Mouse (Mus musculus): ENCODE measurements at regions not wholly inside any gene's neighbourhood (a gene's known extent, or its start where the extent isn't known, plus 50 kb on each side); places are given as distances from the start of the nearest gene placed in this dataset.

- no peak overlapping the region for H3K9ac ChIP-seq (ENCODE audit: low read length)
- H3K4me3 ChIP-seq (ENCODE audit: low read depth, low read length): no peak overlapping the region
- H3K27ac ChIP-seq (ENCODE audit: low read depth, low read length): no peak overlapping the region
- H3K4me1 ChIP-seq (replicated peaks; ENCODE audit: control insufficient read depth, insufficient read depth, low read length): no peaks in the 10 kb centered on the region
- ATAC-seq (replicated peaks; ENCODE audit: low FRiP score) (no peak), DNase-seq (ENCODE audit: low spot score) (no peak)
- no peaks in the 10 kb centered on the region for H3K36me3 ChIP-seq (ENCODE audit: control insufficient read depth, insufficient read depth, low read length)
- no peak overlapping the region for H3K4me2 ChIP-seq (ENCODE audit: low read depth, low read length, severe bottlenecking)
- H3K27me3 ChIP-seq (ENCODE audit: control insufficient read depth, insufficient read depth, low read length): no peaks in the 10 kb centered on the region
- no peaks in the 10 kb centered on the region for H3K9me3 ChIP-seq (ENCODE audit: control insufficient read depth, low read length)
- 94% methylated on average over 11 of the region's 11 CpGs for WGBS
Measured at GRCm38 (mm10) chr9:84966558-84967154, 345.9 kb upstream of the Gm11114 start.

GRCm38 (mm10) chr9:84969975-84970608 is 342.5 kb upstream of the Gm11114 start:
- 80% methylated on average over 3 of the region's 3 CpGs for WGBS
- no peak for ATAC-seq (replicated peaks; ENCODE audit: low FRiP score)

GRCm38 (mm10) chr9:84977470-84977869 is 335.1 kb upstream of the Gm11114 start:
- DNase-seq (ENCODE audit: low spot score) (no peak), ATAC-seq (replicated peaks; ENCODE audit: low FRiP score) (no peak)
- 84% methylated on average over 5 of the region's 5 CpGs for WGBS

More at GRCm38 (mm10) chr9:84969975-84970608, 342.5 kb upstream of the Gm11114 start:
- H3K4me2 ChIP-seq (ENCODE audit: low read depth, low read length, severe bottlenecking): no peak overlapping the region
- H3K4me3 ChIP-seq (ENCODE audit: low read depth, low read length): no peak overlapping the region
- no peak overlapping the region for H3K27ac ChIP-seq (ENCODE audit: low read depth, low read length)
- no peaks in the 10 kb centered on the region for H3K27me3 ChIP-seq (ENCODE audit: control insufficient read depth, insufficient read depth, low read length)
- H3K9ac ChIP-seq (ENCODE audit: low read length): no peak overlapping the region
- no peaks in the 10 kb centered on the region for H3K4me1 ChIP-seq (replicated peaks; ENCODE audit: control insufficient read depth, insufficient read depth, low read length)
- DNase-seq (ENCODE audit: low spot score): no peak
- H3K36me3 ChIP-seq (ENCODE audit: control insufficient read depth, insufficient read depth, low read length): no peaks in the 10 kb centered on the region
- H3K9me3 ChIP-seq (ENCODE audit: control insufficient read depth, low read length): no peaks in the 10 kb centered on the region

DNA sequence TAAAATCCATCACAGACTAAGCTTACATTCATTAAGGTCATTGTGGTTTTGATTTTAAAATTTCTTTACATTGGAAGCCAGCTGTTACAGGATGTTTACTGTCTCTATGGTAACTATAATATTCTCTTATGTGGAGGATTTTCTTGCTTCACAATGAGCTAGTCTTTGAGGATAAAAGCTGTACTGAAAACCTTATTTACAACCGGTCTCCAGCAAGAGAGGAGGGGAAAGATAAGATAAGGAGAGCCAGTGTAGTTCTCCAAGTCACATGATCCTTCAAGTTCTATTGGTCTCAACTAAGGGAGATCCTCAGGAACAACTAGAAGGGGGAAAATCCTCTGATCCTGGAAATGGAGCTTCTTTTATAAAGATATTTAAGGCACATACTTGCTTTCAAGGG is 309.2 kb upstream of the Gm11114 start:
- 50% methylated on average over 1 of the region's 1 CpGs for WGBS

More at GRCm38 (mm10) chr9:84977470-84977869, 335.1 kb upstream of the Gm11114 start:
- no peak overlapping the region for H3K9ac ChIP-seq (ENCODE audit: low read length)
- no peaks in the 10 kb centered on the region for H3K27me3 ChIP-seq (ENCODE audit: control insufficient read depth, insufficient read depth, low read length)
- no peaks in the 10 kb centered on the region for H3K9me3 ChIP-seq (ENCODE audit: control insufficient read depth, low read length)
- no peak overlapping the region for H3K4me2 ChIP-seq (ENCODE audit: low read depth, low read length, severe bottlenecking)
- H3K36me3 ChIP-seq (ENCODE audit: control insufficient read depth, insufficient read depth, low read length): no peaks in the 10 kb centered on the region
- no peak overlapping the region for H3K4me3 ChIP-seq (ENCODE audit: low read depth, low read length)
- no peak overlapping the region for H3K27ac ChIP-seq (ENCODE audit: low read depth, low read length)
- H3K4me1 ChIP-seq (replicated peaks; ENCODE audit: control insufficient read depth, insufficient read depth, low read length): no peaks in the 10 kb centered on the region

DNA sequence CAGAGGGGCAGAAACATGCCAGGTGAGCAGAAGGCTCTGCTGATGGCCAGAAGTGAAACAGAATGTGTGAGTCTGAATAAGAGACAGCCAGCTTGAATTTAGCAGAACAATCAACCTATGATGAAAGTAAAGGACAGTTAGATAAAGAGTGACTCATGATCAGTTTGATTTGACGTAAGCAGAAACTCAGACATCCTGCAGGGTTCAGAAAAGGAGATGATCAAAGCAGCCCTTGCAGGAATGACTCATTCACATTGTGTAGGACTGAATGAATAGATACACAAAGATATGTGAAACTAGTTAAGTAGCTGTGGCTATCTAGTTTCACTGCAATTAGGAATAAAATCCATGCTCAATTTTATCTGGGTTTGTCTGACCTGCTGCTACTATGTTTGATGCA is 301.2 kb upstream of the Gm11114 start:
- no peak overlapping the region for H3K4me3 ChIP-seq (ENCODE audit: low read depth, low read length)
- H3K27ac ChIP-seq (ENCODE audit: low read depth, low read length): no peak overlapping the region
- no peak overlapping the region for H3K4me2 ChIP-seq (ENCODE audit: low read depth, low read length, severe bottlenecking)
- no peak for DNase-seq (ENCODE audit: low spot score)
- no peak for ATAC-seq (replicated peaks; ENCODE audit: low FRiP score)
- no peaks in the 10 kb centered on the region for H3K4me1 ChIP-seq (replicated peaks; ENCODE audit: control insufficient read depth, insufficient read depth, low read length)
- H3K27me3 ChIP-seq (ENCODE audit: control insufficient read depth, insufficient read depth, low read length): no peaks in the 10 kb centered on the region
- no peaks in the 10 kb centered on the region for H3K36me3 ChIP-seq (ENCODE audit: control insufficient read depth, insufficient read depth, low read length)
- no peak overlapping the region for H3K9ac ChIP-seq (ENCODE audit: low read length)
- 59% methylated on average over 1 of the region's 1 CpGs for WGBS
- H3K9me3 ChIP-seq (ENCODE audit: control insufficient read depth, low read length): no peaks in the 10 kb centered on the region

More for the DNA sequence above, 309.2 kb upstream of the Gm11114 start:
- no peaks in the 10 kb centered on the region for H3K4me1 ChIP-seq (replicated peaks; ENCODE audit: control insufficient read depth, insufficient read depth, low read length)
- H3K27me3 ChIP-seq (ENCODE audit: control insufficient read depth, insufficient read depth, low read length): no peaks in the 10 kb centered on the region
- H3K27ac ChIP-seq (ENCODE audit: low read depth, low read length): no peak overlapping the region
- no peak for DNase-seq (ENCODE audit: low spot score)
- H3K4me3 ChIP-seq (ENCODE audit: low read depth, low read length): no peak overlapping the region
- H3K9me3 ChIP-seq (ENCODE audit: control insufficient read depth, low read length): no peaks in the 10 kb centered on the region
- no peaks in the 10 kb centered on the region for H3K36me3 ChIP-seq (ENCODE audit: control insufficient read depth, insufficient read depth, low read length)
- no peak for ATAC-seq (replicated peaks; ENCODE audit: low FRiP score)
- no peak overlapping the region for H3K9ac ChIP-seq (ENCODE audit: low read length)
- no peak overlapping the region for H3K4me2 ChIP-seq (ENCODE audit: low read depth, low read length, severe bottlenecking)

- DNase-seq (ENCODE audit: low spot score) (no peak), ATAC-seq (replicated peaks; ENCODE audit: low FRiP score) (peak; percentile 18; the same call in 1 of the 2 replicates)
- no peak overlapping the region for H3K4me3 ChIP-seq (ENCODE audit: low read depth, low read length)
- no peaks in the 10 kb centered on the region for H3K4me1 ChIP-seq (replicated peaks; ENCODE audit: control insufficient read depth, insufficient read depth, low read length)
- H3K9ac ChIP-seq (ENCODE audit: low read length): no peak overlapping the region
- no peaks in the 10 kb centered on the region for H3K36me3 ChIP-seq (ENCODE audit: control insufficient read depth, insufficient read depth, low read length)
- WGBS: 52% methylated on average over 2 of the region's 2 CpGs
- no peaks in the 10 kb centered on the region for H3K27me3 ChIP-seq (ENCODE audit: control insufficient read depth, insufficient read depth, low read length)
- H3K27ac ChIP-seq (ENCODE audit: low read depth, low read length): no peak overlapping the region
- H3K4me2 ChIP-seq (ENCODE audit: low read depth, low read length, severe bottlenecking): no peak overlapping the region
- no peaks in the 10 kb centered on the region for H3K9me3 ChIP-seq (ENCODE audit: control insufficient read depth, low read length)
Measured at GRCm38 (mm10) chr9:85048112-85048978, 264.2 kb upstream of the Gm11114 start.

DNA sequence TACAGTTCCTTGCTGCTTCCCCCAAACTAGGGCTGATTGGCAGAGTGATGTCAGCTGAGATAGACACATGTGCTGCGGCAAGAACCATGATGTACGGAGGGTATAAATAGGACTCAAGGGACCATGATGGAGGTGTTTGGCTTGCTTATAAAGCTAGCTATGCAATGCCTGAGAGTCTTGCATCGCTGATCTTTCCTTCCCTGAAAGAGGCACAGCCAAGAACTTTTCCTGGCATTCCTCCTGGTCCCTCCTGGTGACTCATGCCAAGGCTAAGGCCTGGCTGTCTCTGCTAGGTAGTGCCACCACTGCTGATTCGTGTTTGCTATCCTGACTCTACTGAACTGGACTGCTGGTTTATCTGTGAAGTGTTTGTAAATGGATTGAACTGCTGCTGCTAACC is 260.0 kb upstream of the Gm11114 start:
- H3K4me1 ChIP-seq (replicated peaks; ENCODE audit: control insufficient read depth, insufficient read depth, low read length): no peaks in the 10 kb centered on the region
- 87% methylated on average over 4 of the region's 4 CpGs for WGBS
- H3K27ac ChIP-seq (ENCODE audit: low read depth, low read length): no peak overlapping the region
- H3K27me3 ChIP-seq (ENCODE audit: control insufficient read depth, insufficient read depth, low read length): no peaks in the 10 kb centered on the region
- H3K4me2 ChIP-seq (ENCODE audit: low read depth, low read length, severe bottlenecking): no peak overlapping the region
- DNase-seq (ENCODE audit: low spot score) (no peak), ATAC-seq (replicated peaks; ENCODE audit: low FRiP score) (no peak)
- H3K4me3 ChIP-seq (ENCODE audit: low read depth, low read length): no peak overlapping the region
- no peaks in the 10 kb centered on the region for H3K9me3 ChIP-seq (ENCODE audit: control insufficient read depth, low read length)
- no peaks in the 10 kb centered on the region for H3K36me3 ChIP-seq (ENCODE audit: control insufficient read depth, insufficient read depth, low read length)
- H3K9ac ChIP-seq (ENCODE audit: low read length): no peak overlapping the region

- H3K4me3 ChIP-seq (ENCODE audit: low read depth, low read length): no peak overlapping the region
- WGBS: 78% methylated on average over 5 of the region's 5 CpGs
- H3K27ac ChIP-seq (ENCODE audit: low read depth, low read length): no peak overlapping the region
- H3K4me2 ChIP-seq (ENCODE audit: low read depth, low read length, severe bottlenecking): no peak overlapping the region
- ATAC-seq (replicated peaks; ENCODE audit: low FRiP score) (no peak), DNase-seq (ENCODE audit: low spot score) (no peak)
- H3K9ac ChIP-seq (ENCODE audit: low read length): no peak overlapping the region
- no peaks in the 10 kb centered on the region for H3K9me3 ChIP-seq (ENCODE audit: control insufficient read depth, low read length)
- no peaks in the 10 kb centered on the region for H3K36me3 ChIP-seq (ENCODE audit: control insufficient read depth, insufficient read depth, low read length)
- no peaks in the 10 kb centered on the region for H3K4me1 ChIP-seq (replicated peaks; ENCODE audit: control insufficient read depth, insufficient read depth, low read length)
- no peaks in the 10 kb centered on the region for H3K27me3 ChIP-seq (ENCODE audit: control insufficient read depth, insufficient read depth, low read length)
Measured at GRCm38 (mm10) chr9:85079975-85080374, 232.6 kb upstream of the Gm11114 start.
